Mouse (Mus musculus) hindbrain, embryonic 12.5 days (tissue): Measurements from ENCODE around the gene Hdhd5. TPM values are rescaled to one million over a fixed set of nuclear protein-coding genes. Genes with fewer than 3 reads are reported as not detected.
A peak's percentile ranks its signal among the peaks of the same experiment; 100 is the strongest.

Experiments
- ATAC-seq: fragments of 200-750 bp; cut with Nextera tagmentation; 2 replicates; pipeline ENCODE4 v1.8.0; 2017; ENCODE audit warnings: moderate TSS enrichment; ENCODE audit not compliant: low FRiP score
- H3K27ac ChIP-seq: fragments of 300-500 bp; sonication (generic); 2 replicates; pipeline ENCODE4 v1.5.1; 2016; ENCODE audit warnings: mild to moderate bottlenecking
- H3K27me3 ChIP-seq: fragments of 300-500 bp; sonication (generic); 2 replicates; pipeline ENCODE4 v1.6.1; 2016; ENCODE audit warnings: mild to moderate bottlenecking
- H3K36me3 ChIP-seq: fragments of 300-500 bp; sonication (generic); 2 replicates; pipeline ENCODE4 v1.6.1; 2016; ENCODE audit warnings: mild to moderate bottlenecking
- H3K4me1 ChIP-seq: fragments of 300-500 bp; sonication (generic); 2 replicates; pipeline ENCODE4 v1.6.1; 2016
- H3K4me2 ChIP-seq: fragments of 300-500 bp; sonication (generic); replicated peaks from 2 replicates; pipeline ENCODE4 v1.6.1; 2016; ENCODE audit warnings: mild to moderate bottlenecking
- H3K4me3 ChIP-seq: fragments of 300-500 bp; sonication (generic); 2 replicates; pipeline ENCODE4 v1.5.1; 2016; ENCODE audit warnings: mild to moderate bottlenecking
- H3K9ac ChIP-seq: fragments of 300-500 bp; sonication (generic); 2 replicates; pipeline ENCODE4 v1.6.1; 2016; ENCODE audit warnings: mild to moderate bottlenecking, moderate library complexity
- H3K9me3 ChIP-seq: fragments of 300-500 bp; sonication (generic); replicated peaks from 2 replicates; pipeline ENCODE4 v1.6.1; 2016; ENCODE audit warnings: mild to moderate bottlenecking
- WGBS: fragments of 180-500 bp; shearing (Covaris S2); methylation state at CpG from one replicate; pipeline ENCODE4 v1.1.7; 2016; 5-methylcytosine and 5-hydroxymethylcytosine counted together
- polyA plus RNA-seq: library from polyadenylated mRNA; unstranded; fragments of >200 nt; fragmentation: Nextera tagmentation; extraction: Ambion mirVana; gene quantifications from 2 replicates; pipeline ENCODE4 v1.2.1, GENCODE M21; 2016

The Hdhd5 gene
- polyA plus RNA-seq, 1 experiment from 2014 or later = 19.5 TPM

DNA sequence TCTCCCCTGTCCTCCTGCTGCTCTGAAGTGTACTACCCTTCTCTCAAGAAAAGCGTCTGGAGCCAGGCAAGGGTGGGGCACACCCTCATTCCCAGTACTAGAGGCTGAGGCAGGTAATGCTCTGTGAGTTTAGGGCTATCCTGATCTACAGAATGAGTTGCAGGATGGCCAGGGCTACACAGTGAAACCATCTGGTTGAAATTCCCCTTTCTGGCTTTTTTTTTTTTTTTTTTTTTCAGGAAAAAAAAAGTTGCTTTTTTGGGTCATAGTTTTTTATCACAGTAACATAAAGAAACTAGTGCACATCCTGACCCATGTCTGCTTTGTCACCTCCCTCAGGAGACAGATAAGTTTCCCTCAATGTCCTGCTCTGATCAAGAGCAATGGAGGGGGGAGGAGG lies 24.0 kb upstream of the Hdhd5 start:
- H3K4me3 ChIP-seq = no peak overlapping the region
- 70% methylated on average over 1 of the region's 1 CpGs for whole genome bisulfite sequencing
- ATAC-seq = no peak

DNA sequence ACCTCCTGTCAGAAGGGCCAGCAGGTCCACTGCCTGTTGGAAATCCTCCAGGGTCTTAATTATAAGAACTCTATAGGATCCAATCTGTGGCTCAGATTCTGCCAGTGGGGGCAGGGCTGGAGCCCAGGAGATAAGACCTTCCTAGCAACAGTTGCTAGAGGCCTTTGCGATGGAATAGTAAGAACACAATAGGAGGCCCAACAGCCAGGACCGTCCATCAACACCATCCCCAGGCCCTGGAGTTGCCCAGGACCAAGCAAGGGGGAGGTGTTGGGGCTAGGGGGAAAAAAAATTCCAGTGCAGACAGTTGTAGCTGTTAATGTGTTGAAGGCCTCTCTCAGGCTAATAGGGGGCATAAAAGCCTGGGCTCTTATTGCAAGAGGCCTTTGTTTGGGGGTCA lies 19.1 kb upstream of the Hdhd5 start:
- Histone ChIP-seq H3K4me3 (no peak overlapping the region), H3K27me3 (no peaks in the 10 kb centered on the region), H3K9me3 (no peaks in the 10 kb centered on the region), H3K27ac (peak overlapping the region; percentile 56), H3K4me2 (no peak overlapping the region), H3K4me1 (peaks cover 12% of the 10 kb centered on the region), H3K9ac (no peak overlapping the region), H3K36me3 (no peaks in the 10 kb centered on the region)
- peak; percentile 72 for ATAC-seq
- 9% methylated on average over 2 of the region's 2 CpGs for whole genome bisulfite sequencing

More for the DNA sequence above, 24.0 kb upstream of the Hdhd5 start:
- H3K9ac ChIP-seq = no peak overlapping the region
- H3K27ac ChIP-seq = no peak overlapping the region
- H3K9me3 ChIP-seq = no peaks in the 10 kb centered on the region
- H3K27me3 ChIP-seq = no peaks in the 10 kb centered on the region
- no peak overlapping the region for H3K4me2 ChIP-seq
- H3K4me1 ChIP-seq = peaks cover 9% of the 10 kb centered on the region
- H3K36me3 ChIP-seq = no peaks in the 10 kb centered on the region

DNA sequence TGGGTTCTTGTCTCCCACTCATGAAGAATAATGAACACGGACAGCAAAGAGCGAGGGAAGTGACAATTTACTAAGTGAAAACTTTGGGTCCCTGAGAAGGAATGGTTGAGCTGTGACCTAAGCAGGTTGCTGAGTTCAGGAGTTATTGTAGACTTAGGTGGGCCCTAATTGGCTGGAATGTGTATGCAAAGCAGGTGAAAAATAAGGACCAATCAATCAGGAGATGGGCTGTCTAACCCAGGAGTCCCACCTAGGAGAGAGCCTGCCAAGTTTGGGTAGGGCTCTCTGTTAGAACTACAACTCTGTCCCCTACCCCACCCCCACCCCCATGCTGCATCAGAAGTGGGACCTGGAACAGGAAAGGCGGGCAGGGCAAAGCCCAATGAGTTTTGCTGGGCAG lies 17.5 kb upstream of the Hdhd5 start:
- 92% methylated on average over 3 of the region's 3 CpGs for WGBS
- Histone ChIP-seq H3K9ac (no peak overlapping the region), H3K4me2 (no peak overlapping the region), H3K9me3 (no peaks in the 10 kb centered on the region), H3K4me3 (no peak overlapping the region), H3K36me3 (no peaks in the 10 kb centered on the region), H3K27ac (no peak overlapping the region), H3K27me3 (no peaks in the 10 kb centered on the region), H3K4me1 (peaks cover 12% of the 10 kb centered on the region)
- no peak for ATAC-seq

DNA sequence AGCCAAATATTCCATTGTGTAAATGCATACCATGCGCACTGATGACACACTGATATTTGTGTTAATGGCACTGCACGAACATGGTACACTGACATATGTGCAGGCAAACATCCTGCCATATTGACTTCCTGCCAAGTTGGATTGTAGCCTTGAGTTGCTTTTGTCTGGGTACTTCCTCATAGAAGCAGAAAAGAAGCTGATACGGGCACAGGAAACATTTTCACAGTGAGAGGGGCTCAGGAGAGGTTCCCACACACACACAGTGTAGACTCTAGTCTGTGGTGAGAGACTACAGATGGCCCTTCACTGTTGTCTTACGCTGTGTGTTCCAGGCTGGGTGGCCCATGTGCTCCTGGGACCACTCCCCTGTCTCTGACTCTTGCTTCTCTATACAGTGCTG lies 15.9 kb upstream of the Hdhd5 start:
- Histone ChIP-seq H3K9ac (no peak overlapping the region), H3K27me3 (no peaks in the 10 kb centered on the region), H3K4me3 (no peak overlapping the region), H3K4me2 (no peak overlapping the region), H3K36me3 (no peaks in the 10 kb centered on the region), H3K4me1 (peaks cover 12% of the 10 kb centered on the region), H3K27ac (no peak overlapping the region), H3K9me3 (no peaks in the 10 kb centered on the region)
- WGBS = 86% methylated on average over 4 of the region's 4 CpGs
- no peak for ATAC-seq

DNA sequence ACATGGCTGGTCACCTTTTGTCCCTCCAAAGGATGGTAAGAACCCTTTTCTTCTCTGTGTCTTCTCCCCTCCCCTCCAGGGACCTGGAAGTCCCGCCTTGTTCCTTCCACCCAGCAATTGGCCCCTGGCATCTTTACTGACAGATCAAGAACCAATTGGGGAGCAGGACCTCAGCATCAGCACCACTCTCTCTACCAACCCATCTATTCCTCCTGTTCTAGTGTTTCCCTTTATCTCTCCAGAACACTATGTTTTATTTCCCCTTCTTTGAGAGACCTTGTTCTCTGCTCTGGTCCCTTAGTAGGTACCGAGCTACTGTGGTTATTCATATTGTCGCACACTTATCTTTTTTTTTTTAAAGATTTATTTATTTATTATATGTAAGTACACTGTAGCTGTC lies 15.2 kb upstream of the Hdhd5 start:
- H3K9me3 ChIP-seq = no peaks in the 10 kb centered on the region
- WGBS = 92% methylated on average over 3 of the region's 3 CpGs
- no peak overlapping the region for H3K27ac ChIP-seq
- H3K9ac ChIP-seq = no peak overlapping the region
- H3K4me1 ChIP-seq = peaks cover 12% of the 10 kb centered on the region
- no peak overlapping the region for H3K4me2 ChIP-seq
- ATAC-seq = no peak
- no peak overlapping the region for H3K4me3 ChIP-seq
- H3K36me3 ChIP-seq = no peaks in the 10 kb centered on the region
- no peaks in the 10 kb centered on the region for H3K27me3 ChIP-seq

DNA sequence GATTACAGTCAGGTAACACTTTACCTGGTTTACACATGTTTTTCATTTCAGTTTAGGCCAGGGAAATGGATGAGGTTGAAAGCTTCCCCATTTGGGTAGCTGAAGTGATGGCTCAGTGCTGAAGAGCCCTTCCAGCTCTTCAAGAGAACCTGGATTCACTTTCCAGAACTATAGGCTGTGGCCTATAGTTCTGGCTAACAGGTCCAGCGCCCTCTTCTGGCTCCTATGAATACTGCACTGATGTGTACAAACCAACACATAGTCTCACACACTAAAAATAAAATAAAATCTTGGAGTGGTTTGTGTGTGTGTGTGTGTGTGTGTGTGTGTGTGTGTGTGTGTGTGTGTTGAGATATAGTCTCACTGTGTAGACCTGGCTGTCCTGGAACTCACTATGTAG lies 10.9 kb upstream of the Hdhd5 start:
- Histone ChIP-seq H3K4me1 (peaks cover 9% of the 10 kb centered on the region), H3K27me3 (no peaks in the 10 kb centered on the region), H3K9me3 (no peaks in the 10 kb centered on the region), H3K36me3 (no peaks in the 10 kb centered on the region), H3K4me2 (no peak overlapping the region), H3K4me3 (no peak overlapping the region), H3K9ac (no peak overlapping the region), H3K27ac (no peak overlapping the region)
- no peak for ATAC-seq
- WGBS = 13% methylated on average over 1 of the region's 1 CpGs

DNA sequence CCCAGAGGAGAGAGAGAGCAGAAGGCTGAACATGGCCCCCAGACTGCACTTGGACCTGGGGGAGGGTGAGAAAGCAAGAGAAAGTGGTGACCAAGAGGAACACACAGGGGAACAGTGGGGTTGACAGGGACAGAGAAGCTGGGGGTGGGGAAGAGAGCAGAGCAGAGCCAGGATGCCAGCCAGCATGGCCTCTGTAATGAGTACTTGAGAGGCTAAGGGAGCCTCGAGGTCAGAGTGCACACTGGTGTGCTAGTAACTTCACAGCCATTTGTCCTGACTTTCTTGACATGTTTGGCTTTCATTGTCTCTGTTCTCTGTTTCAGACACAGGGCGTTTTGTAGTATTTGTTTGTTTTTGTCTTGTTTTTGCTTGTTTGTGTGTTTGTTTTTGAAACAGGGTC lies 10.3 kb upstream of the Hdhd5 start:
- peaks cover 9% of the 10 kb centered on the region for H3K4me1 ChIP-seq
- no peaks in the 10 kb centered on the region for H3K27me3 ChIP-seq
- WGBS = 35% methylated on average over 2 of the region's 2 CpGs
- no peak for ATAC-seq
- H3K36me3 ChIP-seq = no peaks in the 10 kb centered on the region
- no peak overlapping the region for H3K9ac ChIP-seq
- H3K4me3 ChIP-seq = no peak overlapping the region
- H3K27ac ChIP-seq = no peak overlapping the region
- no peaks in the 10 kb centered on the region for H3K9me3 ChIP-seq
- H3K4me2 ChIP-seq = no peak overlapping the region

DNA sequence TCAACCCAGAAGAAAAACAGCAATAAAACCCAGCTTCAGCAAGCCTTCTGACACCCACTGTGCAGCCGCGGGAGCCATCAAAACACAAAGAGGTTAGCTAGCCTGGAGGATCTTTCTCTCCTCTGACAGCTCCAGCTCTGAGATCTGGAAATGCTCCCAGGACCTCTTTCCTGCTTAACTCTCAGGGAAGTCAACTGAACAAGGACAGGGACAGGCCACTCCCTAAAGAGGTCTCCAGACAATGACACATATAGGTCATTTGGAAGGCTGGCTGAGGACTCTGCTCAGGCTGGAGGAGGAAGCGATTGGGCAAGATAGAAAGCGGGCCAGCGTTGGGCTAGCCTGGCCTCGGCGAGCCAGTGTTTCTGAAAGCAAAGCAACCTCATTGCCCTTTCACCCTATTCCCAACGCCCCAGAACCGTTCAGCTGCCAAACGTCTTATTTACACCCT lies 8.7 kb upstream of the Hdhd5 start:
- Histone ChIP-seq H3K27me3 (no peaks in the 10 kb centered on the region), H3K4me1 (peaks cover 9% of the 10 kb centered on the region), H3K4me3 (no peak overlapping the region), H3K9ac (no peak overlapping the region), H3K36me3 (no peaks in the 10 kb centered on the region), H3K4me2 (peak overlapping the region; percentile 58), H3K27ac (peak overlapping the region; percentile 77), H3K9me3 (no peaks in the 10 kb centered on the region)
- no peak; the same call in 1 of the 2 replicates for ATAC-seq
- 37% methylated on average over 10 of the region's 10 CpGs for WGBS

DNA sequence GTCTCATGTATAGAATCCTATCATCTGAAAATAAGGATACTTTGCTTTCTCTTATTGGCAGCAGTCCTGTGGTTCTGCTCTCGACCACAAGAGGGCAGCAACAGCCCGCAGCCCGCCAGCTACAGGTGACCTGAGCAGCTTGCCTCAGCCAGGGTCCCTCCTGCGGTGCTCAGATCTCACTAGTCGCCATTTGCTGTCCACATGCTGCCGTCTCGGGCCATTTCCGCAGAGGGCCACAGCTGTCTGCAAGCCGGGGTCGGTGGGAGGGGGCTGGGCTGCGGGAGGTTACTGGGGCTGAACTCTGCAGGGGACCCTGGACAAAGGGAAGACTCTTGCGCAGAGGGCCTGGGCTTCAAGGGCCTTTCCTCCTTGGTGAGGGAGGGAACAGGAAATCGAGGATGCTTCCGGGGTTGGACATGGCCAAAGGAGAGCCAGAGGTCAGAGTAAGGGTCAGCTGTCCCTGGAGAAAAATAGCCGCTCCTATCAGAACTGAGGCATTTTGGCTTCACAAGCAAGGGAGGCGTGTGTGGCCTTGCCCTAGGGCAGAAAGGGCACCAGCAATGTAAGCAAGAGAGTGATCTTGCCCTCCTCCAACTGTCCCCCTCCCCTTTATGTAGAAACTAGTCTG lies 8.1 kb upstream of the Hdhd5 start:
- Histone ChIP-seq H3K4me3 (peak overlapping the region; percentile 28), H3K27me3 (no peaks in the 10 kb centered on the region), H3K27ac (peak overlapping the region; percentile 77), H3K9me3 (no peaks in the 10 kb centered on the region), H3K36me3 (no peaks in the 10 kb centered on the region), H3K4me1 (peaks cover 9% of the 10 kb centered on the region), H3K9ac (peak overlapping the region; percentile 52), H3K4me2 (peak overlapping the region; percentile 58)
- under 1% methylated on average over 16 of the region's 16 CpGs for WGBS
- ATAC-seq = peak; percentile 93

DNA sequence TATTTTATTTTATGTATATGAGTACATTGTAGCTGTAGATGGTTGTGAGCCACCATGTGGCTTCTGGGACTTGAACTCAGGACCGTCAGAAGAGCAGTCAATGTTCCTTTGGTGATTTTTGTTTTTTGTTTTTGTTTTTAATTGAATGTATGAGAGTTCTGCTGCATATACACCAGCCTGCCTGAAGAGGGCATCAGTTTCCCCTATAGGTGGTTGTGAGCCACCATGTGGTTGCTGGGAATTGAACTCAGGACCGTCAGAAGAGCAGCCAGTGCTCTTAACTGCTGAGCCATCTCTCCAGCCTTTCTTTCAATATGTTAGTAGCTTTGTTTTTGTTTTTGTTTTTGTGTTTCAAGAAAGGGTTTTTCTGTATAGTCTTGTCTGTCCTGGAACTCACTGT lies 5.2 kb upstream of the Hdhd5 start:
- Histone ChIP-seq H3K9ac (no peak overlapping the region), H3K27ac (no peak overlapping the region), H3K9me3 (no peaks in the 10 kb centered on the region), H3K36me3 (no peaks in the 10 kb centered on the region), H3K4me2 (no peak overlapping the region), H3K27me3 (no peaks in the 10 kb centered on the region), H3K4me3 (no peak overlapping the region), H3K4me1 (peaks cover 9% of the 10 kb centered on the region)
- WGBS = 90% methylated on average over 2 of the region's 2 CpGs
- no peak for ATAC-seq

DNA sequence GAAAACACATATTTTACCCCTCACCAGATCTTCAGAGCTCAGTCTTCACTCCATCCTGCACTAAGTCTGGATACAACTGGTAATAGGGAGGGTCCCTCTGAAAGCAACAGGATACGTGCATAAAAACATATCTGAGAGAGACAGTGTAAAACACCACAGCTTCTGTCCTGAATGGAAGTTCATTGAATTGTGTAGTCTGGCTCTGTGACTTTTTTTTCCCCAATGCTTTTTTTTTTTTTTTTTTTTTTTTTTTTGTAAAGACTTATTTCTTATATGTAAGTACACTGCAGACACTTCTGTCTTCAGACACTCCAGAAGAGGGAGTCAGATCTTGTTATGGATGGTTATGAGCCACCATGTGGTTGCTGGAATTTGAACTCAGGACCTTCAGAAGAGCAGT lies 1.5 kb upstream of the Hdhd5 start:
- Histone ChIP-seq H3K4me1 (peaks cover 22% of the 10 kb centered on the region), H3K9ac (no peak overlapping the region), H3K36me3 (no peaks in the 10 kb centered on the region), H3K4me2 (no peak overlapping the region), H3K27me3 (no peaks in the 10 kb centered on the region), H3K4me3 (no peak overlapping the region), H3K9me3 (no peaks in the 10 kb centered on the region), H3K27ac (no peak overlapping the region)
- 83% methylated on average over 1 of the region's 1 CpGs for WGBS
- ATAC-seq = no peak

DNA sequence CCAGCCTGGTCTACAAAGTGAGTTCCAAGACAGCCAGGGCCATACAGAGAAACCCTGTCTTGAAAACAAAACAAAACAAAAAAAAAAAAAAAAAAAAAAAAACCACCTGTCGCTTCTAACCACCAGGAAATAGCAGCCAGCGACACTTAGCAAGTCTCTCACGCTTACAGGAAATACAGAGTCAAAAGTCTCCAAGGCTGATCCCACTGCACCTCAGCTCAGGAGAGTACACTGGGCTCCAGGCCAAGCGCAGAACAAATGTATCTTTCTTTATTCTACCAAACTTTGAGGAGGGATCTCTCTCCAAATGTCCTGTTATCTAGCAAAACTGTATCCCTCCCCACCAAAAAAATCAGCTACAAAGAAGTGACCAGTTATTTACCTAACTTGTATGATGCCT lies 2.0 kb downstream of the Hdhd5 start:
- Histone ChIP-seq H3K4me2 (peak overlapping the region; percentile 62), H3K4me1 (peaks cover 22% of the 10 kb centered on the region), H3K9ac (no peak overlapping the region), H3K27me3 (no peaks in the 10 kb centered on the region), H3K36me3 (no peaks in the 10 kb centered on the region), H3K27ac (no peak overlapping the region), H3K4me3 (no peak overlapping the region), H3K9me3 (no peaks in the 10 kb centered on the region)
- 78% methylated on average over 4 of the region's 4 CpGs for WGBS
- ATAC-seq = no peak

DNA sequence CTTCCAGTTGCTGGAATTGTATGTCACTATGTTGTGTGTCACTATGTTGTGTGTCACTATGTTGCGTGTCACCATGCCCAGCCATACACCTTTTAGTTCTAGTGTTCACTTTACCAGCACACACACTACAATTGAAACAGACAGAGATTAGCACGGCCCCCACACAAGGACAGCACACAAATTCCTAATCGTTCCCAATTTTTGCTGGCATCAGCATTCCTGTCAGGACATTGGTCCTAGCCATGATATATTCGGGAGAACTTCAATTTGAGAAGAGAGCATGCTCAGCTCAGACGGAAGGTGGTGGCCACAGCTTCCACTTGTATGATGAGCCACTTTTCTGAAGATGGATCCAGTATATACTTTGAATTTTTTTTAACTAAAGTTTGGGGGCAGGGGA lies 6.3 kb downstream of the Hdhd5 start:
- Histone ChIP-seq H3K27ac (no peak overlapping the region), H3K9ac (no peak overlapping the region), H3K4me1 (peaks cover 15% of the 10 kb centered on the region), H3K4me3 (no peak overlapping the region), H3K27me3 (no peaks in the 10 kb centered on the region), H3K36me3 (peaks cover 28% of the 10 kb centered on the region), H3K9me3 (no peaks in the 10 kb centered on the region), H3K4me2 (no peak overlapping the region)
- WGBS = 91% methylated on average over 5 of the region's 5 CpGs
- no peak for ATAC-seq
